Mouse (Mus musculus): ENCODE results near the gene Tln2.

Gene Tln2

DNA sequence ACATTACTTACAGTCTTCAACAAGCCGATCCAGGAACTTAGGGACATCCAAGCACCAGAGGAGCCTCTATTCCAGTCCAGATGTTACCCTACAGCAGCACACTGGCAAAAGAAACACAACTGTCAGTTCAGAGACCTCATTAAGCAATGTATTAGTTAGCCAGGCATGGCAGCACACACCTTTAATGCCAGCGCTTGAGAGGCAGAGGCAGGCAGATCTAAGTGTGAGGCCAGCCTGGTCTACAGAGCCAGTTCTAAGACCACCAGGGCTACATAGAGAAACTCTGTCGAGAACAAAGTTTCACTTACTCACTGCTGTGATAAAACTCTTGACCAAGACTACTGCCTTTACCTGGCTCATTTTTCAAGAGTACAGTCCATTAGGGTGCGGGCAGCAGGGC lies at the start of gene Tln2:
Gene Tln2, minus strand, starts transcription at position 101 of the 400 bp plus-strand sequence.
- in situ Hi-C loops (cut with MboI) = no loop called here

DNA sequence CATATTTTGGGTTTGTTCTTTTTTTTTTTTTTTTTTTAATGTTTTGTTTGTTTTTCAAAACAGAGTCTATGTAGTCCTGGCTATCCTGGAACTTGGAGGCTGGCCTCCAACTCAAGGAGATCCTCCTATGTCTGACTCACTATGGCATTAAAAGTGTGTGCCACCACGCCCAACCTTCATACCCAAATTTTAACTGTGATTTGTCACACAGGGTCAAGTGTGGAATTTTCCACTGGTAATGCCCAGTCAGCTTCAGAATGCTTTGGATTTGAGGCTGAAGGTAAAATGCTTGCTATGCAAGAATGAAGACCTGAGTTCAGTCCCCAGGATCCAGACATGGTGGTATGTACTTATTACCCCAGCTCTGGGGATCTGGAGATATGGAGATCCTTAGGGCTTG lies 49.7 kb upstream of the Tln2 start:
- in situ Hi-C loops (cut with MboI) = no loop called here

DNA sequence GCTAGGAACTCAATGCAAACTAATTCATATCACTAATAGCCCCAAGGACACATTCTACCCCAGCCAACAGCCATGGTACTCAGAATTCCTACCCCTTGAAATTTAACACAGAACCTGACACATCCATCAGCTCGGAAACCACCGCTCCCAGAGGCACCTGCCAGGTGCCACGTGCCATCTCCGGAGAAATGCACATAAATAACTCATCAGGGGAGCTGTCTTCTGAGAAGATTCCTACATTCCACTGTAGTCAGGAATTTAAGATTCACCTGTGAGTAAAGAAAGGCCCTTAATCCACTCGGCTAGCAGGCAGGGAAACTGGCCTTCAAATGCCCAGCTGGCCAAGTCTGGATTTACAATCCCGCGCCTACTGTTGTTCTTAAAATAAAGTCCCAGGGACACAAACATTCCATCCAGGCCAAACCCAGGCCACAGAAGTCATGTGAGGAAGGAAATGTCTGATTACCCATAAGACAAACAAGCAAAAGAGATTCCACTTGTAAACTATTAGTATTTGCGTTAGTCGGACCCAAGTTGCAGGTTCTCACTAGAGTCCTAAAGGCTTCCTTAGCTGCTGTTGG lies 48.4 kb upstream of the Tln2 start:
- in situ Hi-C loops (cut with MboI) = no loop called here

DNA sequence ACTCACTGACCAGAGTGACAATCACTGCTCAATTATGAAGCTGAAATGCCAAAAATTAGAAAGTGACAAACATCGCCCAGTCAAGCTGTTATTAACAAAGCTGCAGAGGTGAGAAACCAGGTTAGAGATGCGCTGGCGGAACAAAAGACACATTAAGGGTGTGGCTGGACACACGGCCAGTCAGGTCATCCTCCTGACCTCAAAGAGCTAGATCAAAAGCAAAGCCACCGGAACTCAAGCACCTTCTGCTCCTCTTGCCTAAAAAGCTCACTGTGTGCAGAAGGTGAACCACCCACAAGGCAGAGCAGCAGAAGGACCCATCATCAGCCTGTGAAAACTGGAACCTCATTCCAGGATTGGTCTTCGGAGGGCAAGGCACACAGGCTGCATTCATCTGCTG lies 47.8 kb upstream of the Tln2 start:
- in situ Hi-C loops (cut with MboI) = no loop called here

DNA sequence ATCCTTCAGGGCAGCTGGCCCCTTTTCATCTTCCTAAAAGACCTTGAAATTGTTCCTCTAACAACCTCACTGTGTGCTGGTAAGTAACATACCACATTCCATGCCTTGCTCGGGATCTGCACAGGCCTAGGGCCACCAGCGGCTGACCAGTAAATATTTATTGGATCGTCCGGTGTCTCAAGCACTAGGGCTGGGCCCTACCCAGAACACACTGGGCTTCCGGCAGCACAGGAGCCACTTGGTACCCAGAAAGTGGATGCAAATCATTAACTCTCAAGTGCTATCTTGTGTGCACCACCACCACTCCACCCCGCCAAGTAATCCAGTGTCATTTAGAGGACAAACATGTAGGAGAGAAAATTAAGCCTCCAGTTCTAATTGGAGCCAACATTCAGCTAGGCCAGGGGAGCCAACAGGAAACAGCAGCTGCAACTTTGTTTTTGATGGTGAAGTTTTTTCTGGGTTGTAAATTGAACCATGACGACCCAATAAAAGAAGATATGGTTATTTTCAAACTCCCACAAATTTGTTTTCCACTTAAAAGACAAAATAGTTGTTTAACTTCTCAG lies 46.4 kb upstream of the Tln2 start:
- in situ Hi-C loops (cut with MboI) = no loop called here

DNA sequence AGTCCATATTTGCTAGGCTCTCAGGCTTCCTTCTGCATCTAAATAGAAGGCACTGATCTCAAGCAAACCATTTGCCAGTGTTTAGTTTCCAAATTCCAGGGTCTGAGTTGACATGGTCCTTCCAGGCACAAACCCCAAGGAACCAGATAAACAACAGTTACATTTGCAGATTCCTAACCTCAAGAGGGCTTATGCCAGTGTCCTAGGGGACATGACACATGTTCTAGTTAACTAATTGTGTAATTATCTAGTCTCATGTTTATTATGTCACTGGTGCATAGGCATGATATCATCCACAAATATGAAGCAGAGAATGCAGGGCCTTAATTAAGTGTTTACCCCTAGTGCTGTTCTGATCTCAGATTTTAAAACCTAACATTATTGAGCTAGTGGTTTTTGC lies 45.4 kb upstream of the Tln2 start:
- in situ Hi-C loops (cut with MboI) = no loop called here

DNA sequence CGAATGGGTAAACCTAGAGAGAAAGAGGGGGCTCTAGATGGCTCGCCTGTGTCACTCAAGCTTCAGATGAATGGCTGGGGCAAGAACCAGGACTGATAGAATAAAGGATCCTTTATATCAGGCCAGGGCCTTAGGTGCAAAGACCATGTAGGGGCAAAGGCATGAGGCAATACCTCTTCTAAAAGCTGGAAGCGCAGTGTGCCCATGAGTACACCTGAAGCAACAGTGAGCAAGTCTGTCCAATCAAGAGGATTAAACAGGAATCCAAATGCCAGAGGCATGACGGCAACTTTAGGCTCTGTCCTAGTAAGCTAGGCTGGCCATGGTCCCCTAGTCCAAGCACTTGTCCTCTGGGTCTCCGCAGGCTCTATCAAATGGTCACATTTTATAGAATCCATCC lies 42.8 kb upstream of the Tln2 start:
- in situ Hi-C loops (cut with MboI) = no loop called here

DNA sequence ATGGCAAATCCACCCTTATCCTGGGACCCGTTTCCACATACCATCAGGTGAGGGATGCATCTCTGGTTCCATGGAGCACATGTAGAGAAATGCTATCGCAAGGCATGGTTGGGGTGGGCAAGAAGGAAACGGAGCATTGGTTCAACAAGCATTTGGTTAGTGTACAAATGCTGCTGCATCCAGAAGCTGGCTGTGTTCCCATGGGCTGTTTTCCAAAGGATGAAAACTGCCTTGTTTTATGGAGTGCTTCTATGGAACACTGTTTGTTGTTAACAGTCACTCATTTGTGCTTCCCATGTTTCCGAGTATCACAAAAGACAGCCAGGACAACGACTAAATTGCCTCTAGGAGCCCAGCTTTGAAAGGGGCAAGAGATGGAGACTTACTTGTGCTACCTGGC lies 35.7 kb upstream of the Tln2 start:
- in situ Hi-C loops (cut with MboI) = no loop called here

DNA sequence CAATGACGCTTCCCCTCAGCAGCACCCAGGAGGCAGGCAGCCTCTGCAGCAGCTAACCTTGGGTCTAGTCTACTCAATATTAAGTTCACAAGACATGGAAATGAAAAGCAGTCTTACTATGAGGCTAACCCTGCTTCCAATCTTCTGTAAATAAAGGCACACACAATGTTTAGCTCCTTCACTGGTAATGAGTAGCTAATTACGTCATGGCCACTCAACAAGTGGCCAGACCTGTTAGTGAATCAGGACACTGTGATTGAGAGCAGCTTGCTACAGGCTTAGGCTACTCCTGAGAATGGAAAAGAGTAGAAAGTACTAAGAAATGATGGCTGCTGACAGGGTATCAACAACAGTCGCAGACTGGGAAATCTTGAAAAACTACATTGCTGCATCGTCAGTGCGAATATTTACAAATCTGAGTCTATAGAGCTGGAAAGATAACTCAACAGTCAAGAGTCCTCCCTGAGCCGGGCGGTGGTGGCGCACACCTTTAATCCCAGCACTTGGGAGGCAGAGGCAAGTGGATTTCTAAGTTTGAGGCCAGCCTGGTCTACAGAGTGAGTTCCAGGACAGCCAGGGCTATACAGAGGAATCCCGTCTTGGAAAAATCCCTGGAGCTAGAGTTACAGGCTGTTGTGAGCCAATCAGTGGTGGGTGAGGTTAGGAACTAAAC lies 34.1 kb upstream of the Tln2 start:
- in situ Hi-C loops (cut with MboI) = no loop called here

DNA sequence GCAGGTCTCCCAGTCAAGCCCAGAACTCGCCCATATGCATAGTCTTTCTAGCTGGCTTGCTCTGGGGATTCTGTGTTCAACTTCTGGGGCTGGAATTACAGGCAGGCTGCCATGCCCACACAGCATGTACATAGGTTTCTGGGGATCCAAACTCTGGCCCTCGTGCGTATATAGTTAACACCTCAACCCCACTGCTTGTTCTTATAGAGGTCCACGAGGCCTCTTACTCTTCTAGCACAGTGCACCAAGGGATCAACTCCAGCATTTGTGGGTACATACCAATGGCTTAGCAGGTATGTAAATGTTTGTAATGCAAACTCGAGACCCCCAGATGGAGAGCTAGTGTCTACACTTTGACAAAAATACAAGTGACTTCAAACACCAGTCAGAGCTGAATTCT lies 33.2 kb upstream of the Tln2 start:
- in situ Hi-C loops (cut with MboI) = no loop called here

DNA sequence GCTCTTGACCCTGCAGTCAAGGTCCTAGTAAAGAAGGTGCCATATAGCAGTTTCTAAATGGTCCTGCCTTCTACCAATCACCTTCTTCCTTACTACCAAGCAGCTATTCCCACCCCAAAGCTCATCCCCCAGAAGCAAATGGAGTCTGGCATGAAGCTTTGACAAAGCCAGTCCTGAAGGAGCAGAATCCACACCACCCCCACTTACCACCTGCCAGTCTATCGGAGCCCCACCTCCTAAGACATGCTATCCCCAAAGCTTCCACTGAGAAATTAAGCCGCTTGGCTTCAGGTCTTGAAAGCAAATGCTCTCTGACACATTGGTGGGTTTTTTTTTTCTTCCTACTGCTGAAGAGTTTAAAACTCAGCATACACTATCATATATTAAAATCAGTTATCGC lies 27.6 kb upstream of the Tln2 start:
- in situ Hi-C loops (cut with MboI) = no loop called here

DNA sequence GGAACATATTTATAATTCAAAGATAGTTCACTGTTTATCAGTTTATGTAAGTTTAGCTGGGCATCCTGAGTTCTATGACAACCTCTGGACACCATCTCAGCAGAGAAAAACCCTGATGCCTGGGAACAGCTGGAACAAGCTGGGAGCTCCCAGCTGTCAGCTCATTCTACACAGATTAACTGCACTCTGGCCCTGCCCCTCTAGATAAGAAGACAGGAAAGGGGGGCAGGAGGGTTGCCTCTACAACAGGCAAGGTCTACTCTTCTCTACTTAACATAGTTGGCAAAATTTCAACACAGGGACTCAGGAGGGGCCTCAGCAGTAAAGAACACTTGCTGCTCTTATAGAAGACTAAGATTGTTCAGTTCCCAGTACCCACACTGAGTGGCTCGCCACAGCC lies 27.0 kb upstream of the Tln2 start:
- in situ Hi-C loops (cut with MboI) = no loop called here

DNA sequence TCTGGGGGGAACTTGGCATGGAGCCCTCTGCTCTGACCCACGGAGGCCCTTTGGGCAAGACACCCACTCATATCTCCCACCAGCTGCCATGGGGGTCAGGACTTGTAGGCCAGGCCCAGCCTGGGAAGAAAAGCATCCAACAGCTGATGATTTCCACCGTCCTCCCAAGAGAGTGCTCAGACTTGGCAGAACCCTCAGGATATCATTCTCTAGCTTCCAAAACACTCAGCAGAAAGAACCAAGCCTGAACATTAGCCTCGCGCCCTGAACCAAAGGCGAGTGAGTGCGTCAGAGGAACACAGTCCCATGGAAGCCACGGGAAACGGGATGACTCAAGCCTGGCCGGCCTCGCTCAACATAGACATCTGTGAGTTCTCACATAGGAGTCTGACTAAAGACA lies 25.4 kb upstream of the Tln2 start:
- in situ Hi-C loops (cut with MboI) = no loop called here

DNA sequence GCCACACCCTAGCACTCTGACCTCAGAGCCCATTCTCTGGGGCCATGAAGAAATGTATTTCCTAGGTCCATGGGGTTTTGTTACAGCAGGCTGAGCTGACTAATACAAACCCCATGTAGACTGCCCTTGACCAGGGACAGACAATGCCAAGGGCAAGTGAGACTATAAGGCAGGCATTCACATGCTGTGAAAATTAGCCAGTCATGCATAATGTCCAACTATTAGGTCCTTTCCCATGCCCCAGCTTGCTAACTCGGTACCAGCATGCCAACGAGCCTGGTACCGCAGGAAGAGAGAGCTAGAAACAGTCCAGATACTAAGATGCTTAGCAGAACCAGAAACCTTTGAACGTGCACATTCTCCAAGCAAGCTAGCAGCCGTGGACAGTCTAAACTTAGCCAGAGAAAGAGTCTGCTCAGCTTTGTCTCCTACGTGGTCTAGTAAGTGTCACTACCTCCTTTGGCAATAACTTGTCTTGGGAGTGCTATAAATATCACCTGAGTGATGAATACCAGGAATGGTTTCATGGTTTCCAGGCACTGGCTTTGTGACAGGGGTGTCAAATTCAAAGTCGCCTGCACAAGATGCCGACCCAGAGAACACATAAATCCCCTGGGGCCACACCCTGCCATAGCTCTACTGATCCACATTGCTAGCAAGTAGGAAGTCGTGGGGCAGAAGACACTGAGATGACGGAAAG lies 22.2 kb upstream of the Tln2 start:
- in situ Hi-C loops (cut with MboI) = no loop called here

DNA sequence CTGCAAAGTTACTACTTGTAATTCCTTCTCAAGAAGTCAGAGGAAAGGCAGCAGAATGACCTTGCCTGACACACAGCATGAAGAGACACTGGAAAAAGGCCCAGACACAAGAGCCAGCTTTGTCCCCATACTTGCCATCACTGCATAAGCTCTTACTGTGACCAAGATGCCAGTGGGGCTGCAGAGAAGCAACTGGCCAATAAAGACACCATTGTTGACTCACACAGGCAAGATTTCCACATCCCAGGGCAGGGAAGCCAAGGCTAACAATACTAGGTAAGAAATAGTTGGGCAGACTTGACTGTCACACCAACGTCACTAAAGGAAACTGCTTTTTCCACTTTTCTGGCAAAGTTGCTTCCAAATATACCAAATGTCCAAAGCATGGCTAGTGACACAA lies 20.0 kb upstream of the Tln2 start:
- in situ Hi-C loops (cut with MboI) = no loop called here

DNA sequence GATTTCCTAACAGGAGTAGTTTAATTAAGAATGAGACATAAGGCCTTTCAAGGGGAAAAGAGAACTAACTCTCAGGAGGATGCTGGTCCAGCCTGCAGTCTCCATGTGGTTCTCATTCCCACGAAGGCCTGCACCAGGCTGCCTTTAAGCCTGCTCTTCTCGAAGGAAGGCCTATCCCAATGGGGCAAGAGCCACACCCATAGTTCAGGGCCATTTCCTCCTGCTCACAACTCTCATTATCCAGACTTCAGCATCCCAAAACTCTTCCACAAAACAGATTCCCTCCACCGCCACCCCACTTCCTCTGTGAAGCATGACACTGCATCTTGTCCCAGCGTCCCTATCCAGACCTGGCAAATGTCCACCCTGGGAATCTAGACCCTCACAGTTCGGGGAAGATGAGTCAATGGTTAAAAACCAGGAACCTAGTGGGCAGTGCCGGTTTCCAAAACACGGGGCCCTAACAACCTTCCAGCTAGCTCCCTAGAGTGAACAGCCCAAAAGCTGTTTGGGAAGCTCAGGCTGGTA lies 15.3 kb upstream of the Tln2 start:
- in situ Hi-C loops (cut with MboI) = no loop called here

DNA sequence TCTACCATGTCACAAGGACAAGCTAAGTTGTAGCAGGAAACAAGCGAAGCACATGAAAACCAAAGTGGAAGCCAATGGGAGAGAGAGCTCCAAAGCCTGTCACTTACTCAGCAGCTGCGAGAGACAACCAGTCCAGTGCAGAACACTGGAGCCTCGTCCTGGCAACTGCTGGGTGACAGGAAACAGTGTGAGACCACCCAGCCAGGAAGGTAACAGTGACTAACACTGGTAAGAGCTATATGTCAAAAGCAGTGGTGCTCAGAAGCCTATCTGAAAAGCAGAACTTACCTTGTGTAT lies 14.1 kb upstream of the Tln2 start:
- in situ Hi-C loops (cut with MboI) = no loop called here

DNA sequence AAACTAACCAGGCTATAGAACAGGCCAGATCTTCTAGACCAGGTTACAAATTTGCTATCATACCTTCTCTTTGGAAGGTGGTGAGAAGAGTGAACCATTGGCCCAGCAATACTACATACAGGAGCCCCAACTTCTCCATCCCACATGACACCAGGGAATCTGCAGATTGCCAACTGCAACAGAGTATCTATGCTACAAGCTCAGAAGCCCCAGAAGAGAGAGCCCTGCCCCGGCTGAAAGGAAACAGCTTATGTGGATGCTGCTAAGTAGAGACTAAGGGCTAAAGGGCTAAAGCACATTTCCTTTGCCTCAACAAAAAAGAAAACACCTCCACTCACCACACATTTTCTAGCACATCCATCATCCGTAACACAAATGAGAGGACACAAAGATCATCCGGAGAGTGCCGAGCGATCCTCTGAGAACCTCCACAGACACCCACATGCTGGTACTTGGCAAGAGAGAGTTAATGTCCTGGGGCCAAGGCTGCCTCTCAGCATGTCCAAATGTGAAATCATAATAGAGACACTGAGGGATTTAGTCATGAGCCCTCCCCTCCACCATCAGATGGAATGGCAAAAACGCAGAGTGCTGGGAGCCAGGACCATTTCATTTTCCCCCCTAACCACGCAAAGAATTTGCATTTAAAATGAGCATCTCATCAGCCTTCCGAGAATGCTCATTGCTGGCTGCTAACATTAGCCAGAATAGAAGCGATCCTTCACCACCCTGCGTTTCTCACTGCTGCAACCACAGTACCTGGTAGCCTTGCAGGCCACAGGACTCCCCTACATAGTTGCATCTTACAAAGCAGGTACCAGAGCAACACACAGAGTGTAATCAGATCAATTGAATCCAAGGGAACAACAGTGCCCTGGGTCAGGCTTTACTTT lies 13.5 kb upstream of the Tln2 start:
- in situ Hi-C loops (cut with MboI) = no loop called here

DNA sequence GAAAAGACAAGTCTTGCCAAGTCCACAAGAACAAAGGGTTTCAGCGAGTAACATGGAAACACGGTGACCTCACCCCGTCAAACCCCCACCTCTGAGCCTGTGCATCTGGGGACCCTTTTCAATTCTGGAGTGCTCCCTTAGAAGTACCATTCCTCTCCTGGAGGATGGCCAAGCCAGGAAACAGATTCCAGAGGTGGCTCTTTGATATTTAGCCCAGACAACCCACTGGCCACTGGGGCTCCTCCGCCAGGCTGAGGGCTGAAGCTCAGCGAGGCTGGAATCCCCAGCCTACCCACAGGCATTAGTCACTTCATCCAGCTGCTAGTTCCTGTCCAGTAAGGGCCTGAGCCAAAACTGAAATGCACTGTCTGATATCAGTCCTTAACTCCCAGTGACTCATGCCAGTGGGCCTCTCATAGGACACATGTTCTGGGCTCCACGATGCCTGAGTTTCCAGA lies 6.3 kb upstream of the Tln2 start:
- in situ Hi-C loops (cut with MboI) = no loop called here

DNA sequence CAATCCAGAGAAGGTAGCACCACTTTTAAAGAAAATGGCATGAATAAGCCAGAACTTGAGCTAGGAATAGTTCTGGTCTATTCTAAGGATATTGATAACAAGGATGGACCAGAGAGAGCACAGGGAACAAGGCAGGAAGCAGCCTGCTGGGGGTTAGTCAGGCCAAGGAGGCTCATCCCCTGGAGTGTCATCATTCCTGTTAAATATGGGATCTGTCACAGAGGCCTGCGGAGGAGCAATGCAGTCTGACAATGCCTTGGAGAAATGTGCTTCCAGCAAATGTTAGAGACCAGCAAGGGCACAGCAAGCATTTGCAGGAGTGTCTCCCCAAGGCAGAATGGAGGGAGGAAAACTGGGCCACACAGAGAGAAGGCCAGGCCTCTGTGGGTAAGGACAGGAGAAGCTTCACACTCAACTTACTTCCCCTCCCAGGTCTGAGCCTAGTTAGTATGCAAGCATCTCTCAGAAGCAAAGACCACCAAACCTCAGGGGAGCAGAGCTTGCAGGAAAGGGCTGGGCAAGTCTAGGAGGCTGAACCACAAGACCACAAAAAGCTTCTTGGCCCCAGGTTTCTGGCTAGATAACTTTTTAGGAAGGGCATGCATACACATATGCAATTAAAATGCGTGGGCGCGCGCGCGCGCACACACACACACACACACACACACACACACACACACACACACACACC lies 9.5 kb downstream of the Tln2 start:
- in situ Hi-C loops (cut with MboI) = no loop called here

DNA sequence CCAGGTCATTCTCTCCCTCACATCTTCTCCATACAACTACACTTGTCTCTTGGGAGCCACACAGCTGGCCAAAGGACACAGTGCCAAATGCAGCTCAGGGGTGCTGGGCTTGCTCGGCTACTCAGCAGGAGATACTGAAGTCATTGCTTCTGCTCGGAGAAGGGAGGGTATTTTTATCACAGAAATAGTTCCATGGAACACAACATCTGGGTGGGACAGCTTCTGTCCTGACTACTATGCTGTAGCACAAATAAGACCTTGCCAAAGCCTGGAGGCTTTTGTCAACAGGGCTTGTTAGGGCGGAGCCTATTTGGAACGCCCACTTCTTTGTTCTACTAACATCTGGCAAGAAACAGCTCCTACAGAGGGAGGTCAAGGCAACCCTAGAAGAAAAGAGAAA lies 10.2 kb downstream of the Tln2 start:
- in situ Hi-C loops (cut with MboI) = no loop called here

Measured in mature B cell (primary cell).